Mouse (Mus musculus) lung, embryonic 15.5 days (tissue): ENCODE results near the gene Gm20661. TPM values are rescaled to one million over a fixed set of nuclear protein-coding genes. Genes with fewer than 3 reads are reported as not detected.

ENCODE experiments used
- ATAC-seq: fragments of 200-750 bp; cut with Nextera tagmentation; 2 replicates; pipeline ENCODE4 v1.8.0; 2017; ENCODE audit warnings: moderate number of reproducible peaks, borderline replicate concordance; ENCODE audit not compliant: low FRiP score, low TSS enrichment; ENCODE audit errors: extremely low read depth
- H3K27ac ChIP-seq: fragments of 300-500 bp; sonication (generic); 2 replicates; pipeline ENCODE4 v1.5.1; 2015; ENCODE audit warnings: moderate library complexity, mild to moderate bottlenecking, inconsistent platforms
- H3K27me3 ChIP-seq: fragments of 300-500 bp; sonication (generic); 2 replicates; pipeline ENCODE4 v1.6.1; 2015; ENCODE audit warnings: inconsistent platforms
- H3K36me3 ChIP-seq: fragments of 300-500 bp; sonication (generic); 2 replicates; pipeline ENCODE4 v1.6.1; 2015; ENCODE audit warnings: inconsistent platforms
- H3K4me1 ChIP-seq: fragments of 300-500 bp; sonication (generic); 2 replicates; pipeline ENCODE4 v1.6.1; 2015; ENCODE audit warnings: inconsistent platforms
- H3K4me2 ChIP-seq: fragments of 300-500 bp; sonication (generic); 2 replicates; pipeline ENCODE4 v1.6.1; 2015; ENCODE audit warnings: inconsistent platforms, mild to moderate bottlenecking, moderate library complexity
- H3K4me3 ChIP-seq: fragments of 300-500 bp; sonication (generic); 2 replicates; pipeline ENCODE4 v1.5.1; 2015; ENCODE audit warnings: mild to moderate bottlenecking, inconsistent platforms
- H3K9ac ChIP-seq: fragments of 300-500 bp; sonication (generic); 2 replicates; pipeline ENCODE4 v1.6.1; 2015; ENCODE audit warnings: inconsistent platforms
- H3K9me3 ChIP-seq: fragments of 300-500 bp; sonication (generic); 2 replicates; pipeline ENCODE4 v1.6.1; 2016; ENCODE audit warnings: inconsistent platforms
- WGBS: fragments of 180-500 bp; shearing (Covaris S2); methylation state at CpG from one replicate; pipeline ENCODE4 v1.1.7; 2015; 5-methylcytosine and 5-hydroxymethylcytosine counted together
- polyA plus RNA-seq: library from polyadenylated mRNA; unstranded; fragments of >200 nt; fragmentation: Nextera tagmentation; extraction: Ambion mirVana; gene quantifications from 2 replicates; pipeline ENCODE4 v1.2.1, GENCODE M21; 2015

Gene Gm20661
- polyA plus RNA-seq, 1 experiment from 2014 or later = 3.6 TPM

DNA sequence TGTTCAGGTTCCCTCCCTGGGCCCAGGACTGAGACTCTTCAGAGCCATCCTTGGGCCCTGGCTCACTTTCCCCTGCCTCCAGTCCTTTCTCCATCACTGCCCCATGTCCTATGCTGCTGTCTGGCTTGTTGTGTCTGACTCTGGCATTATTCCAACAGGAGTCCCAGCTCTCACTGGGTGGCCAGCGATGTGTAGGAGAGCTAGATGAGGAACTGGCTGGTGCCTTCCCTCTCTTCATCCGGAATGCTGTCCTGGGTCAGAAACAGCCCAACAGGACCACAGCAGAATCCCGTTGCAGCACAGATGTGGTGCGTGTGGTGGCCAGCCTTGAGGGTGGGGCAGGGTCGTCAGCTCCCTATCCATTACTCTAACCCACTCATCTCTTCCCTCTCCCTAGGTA lies 12.5 kb upstream of the Gm20661 start:
- Histone ChIP-seq H3K36me3 (peaks cover 12% of the 10 kb centered on the region), H3K27ac (no peak overlapping the region), H3K4me1 (peaks cover 12% of the 10 kb centered on the region; the same call in 1 of the 2 replicates), H3K9me3 (no peaks in the 10 kb centered on the region), H3K4me3 (no peak overlapping the region), H3K27me3 (no peaks in the 10 kb centered on the region), H3K4me2 (no peak overlapping the region), H3K9ac (no peak overlapping the region)
- no peak for ATAC-seq
- WGBS = 65% methylated on average over 5 of the region's 5 CpGs

DNA sequence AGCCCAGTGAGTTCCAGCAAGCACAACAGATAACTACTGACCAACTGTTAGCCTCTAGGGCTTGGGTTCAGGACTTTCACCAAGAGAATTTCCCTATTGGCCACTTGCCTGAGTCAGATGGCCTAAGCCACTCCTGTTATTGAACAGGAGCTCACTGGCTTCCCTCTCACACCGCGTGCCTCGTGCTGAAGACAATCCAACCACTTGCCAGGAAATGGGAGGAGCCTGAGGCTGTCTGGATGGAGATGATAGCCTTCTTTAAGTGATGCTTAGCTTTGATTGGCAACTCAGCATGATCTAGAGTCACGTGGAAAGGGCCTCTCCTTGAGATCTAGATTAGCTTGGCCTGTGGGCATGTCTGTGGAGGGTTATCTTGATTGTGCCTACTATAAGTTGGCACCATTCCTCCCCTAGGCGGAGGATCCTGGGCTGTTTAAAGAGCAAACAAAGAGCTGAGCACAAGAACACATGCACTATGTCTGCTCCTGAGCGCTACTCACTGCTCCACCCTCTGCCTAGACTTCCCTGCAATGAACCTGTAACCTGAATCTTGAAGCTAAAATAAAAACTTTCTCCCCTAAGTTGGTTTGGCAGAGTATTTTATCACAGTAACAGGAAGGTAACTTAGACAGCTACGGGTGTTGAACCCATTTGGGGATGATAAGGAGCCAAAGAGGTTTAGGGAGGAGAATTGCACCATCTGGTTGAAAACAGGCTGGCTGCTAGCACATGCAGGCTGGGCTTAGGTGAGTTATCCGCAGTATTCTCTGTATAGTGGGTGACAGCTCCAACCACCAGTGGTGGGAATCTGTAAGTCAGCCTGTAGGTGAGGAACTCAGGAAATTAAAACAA lies 10.9 kb upstream of the Gm20661 start:
- H3K9ac ChIP-seq = no peak overlapping the region
- peaks cover 12% of the 10 kb centered on the region for H3K36me3 ChIP-seq
- no peak overlapping the region for H3K27ac ChIP-seq
- H3K27me3 ChIP-seq = no peaks in the 10 kb centered on the region
- no peaks in the 10 kb centered on the region for H3K9me3 ChIP-seq
- peak; percentile 23; the same call in 1 of the 2 replicates for ATAC-seq
- WGBS = 64% methylated on average over 8 of the region's 8 CpGs
- H3K4me3 ChIP-seq = no peak overlapping the region
- H3K4me1 ChIP-seq = peaks cover 12% of the 10 kb centered on the region; the same call in 1 of the 2 replicates
- no peak overlapping the region for H3K4me2 ChIP-seq

DNA sequence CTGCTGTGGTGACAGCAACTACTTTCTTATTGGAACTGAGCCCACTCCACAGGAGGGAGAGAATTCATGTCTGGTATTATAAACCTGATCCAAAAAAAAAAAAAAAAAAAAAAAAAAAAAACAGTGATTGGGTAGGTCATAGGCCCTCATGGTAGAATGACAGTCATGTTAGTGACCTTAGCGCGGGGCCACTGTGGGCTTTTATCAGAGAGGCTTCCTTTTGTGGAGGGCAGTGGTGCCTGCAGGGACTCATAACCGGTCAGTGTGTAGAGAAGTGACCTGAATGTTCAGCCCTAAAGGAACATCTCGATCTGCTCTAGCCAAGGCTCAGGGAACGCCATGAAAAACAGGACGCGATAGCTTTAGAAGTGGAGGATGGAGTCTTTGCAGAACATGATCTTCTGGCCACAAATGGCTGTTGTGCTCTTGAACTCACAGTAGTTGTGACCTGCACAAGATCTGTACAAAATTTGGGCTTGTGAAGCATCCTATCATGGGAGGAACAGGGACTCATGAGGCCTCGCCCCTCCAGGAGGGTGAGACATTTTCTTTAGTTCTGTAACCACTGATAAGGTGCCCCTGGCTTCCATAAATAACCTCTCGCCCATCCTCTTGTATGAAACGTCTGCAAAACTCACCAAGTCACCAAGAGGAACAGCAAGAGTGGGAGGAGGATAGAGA lies 8.2 kb upstream of the Gm20661 start:
- Histone ChIP-seq H3K27me3 (no peaks in the 10 kb centered on the region), H3K36me3 (peaks cover 5% of the 10 kb centered on the region), H3K27ac (peak overlapping the region; percentile 31; the same call in 1 of the 2 replicates), H3K9ac (no peak overlapping the region), H3K4me3 (no peak overlapping the region), H3K4me2 (no peak overlapping the region), H3K9me3 (no peaks in the 10 kb centered on the region), H3K4me1 (peaks cover 12% of the 10 kb centered on the region; the same call in 1 of the 2 replicates)
- 69% methylated on average over 10 of the region's 10 CpGs for WGBS
- ATAC-seq = no peak

DNA sequence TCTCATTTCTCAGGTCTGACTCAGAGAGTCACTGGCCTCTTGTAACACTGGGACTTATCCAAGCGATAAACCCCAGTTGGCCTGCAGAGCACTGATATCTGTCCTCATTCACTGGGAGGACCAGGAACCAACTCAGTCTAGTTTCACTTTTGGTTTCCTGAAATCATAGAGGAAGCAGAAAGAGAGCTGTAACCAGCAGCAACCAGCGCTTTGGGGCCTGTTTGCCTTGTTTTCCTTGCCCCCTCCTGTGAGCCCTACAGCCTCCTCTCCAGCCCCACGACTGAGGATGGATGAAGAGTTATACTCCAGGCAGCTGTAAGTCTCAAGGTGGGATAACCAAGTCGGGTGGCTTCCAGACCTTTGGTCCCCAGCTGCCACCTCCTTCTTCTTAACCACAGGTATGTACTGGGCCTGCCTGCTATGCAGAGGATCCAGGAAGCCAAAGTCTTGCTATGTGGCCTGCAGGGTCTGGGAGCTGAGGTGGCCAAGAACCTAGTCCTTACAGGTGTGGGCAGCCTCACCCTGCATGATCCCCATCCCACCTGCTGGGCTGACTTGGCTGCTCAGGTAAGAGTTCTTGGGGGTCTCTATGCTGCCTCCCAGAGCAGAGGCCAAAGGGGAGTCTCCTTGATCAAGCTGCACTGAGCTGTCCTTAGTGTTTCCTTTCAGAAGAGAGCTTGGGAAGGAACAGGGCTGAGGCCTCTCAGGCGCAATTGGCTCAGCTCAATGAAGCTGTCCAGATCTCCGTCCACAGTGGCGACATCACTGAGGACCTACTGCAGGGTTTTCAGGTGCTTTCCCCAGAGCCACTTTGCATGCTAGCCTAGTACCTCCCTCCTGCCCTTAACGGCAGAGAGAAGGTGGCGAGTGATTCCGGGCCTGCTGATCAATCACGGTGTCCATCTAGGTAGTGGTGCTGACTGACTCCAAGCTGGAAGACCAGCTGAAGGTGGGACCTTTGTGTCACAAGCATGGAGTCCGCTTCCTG lies 7.2 kb upstream of the Gm20661 start, which contains the start of gene Uba7:
TSS of gene Uba7 (plus strand) at position 107 of the 988 bp plus-strand sequence.
- Histone ChIP-seq H3K4me1 (peaks cover 17% of the 10 kb centered on the region), H3K36me3 (peaks cover 3% of the 10 kb centered on the region), H3K9me3 (no peaks in the 10 kb centered on the region), H3K9ac (no peak within 1 kb of the TSS), H3K27ac (peak within 1 kb of the TSS; percentile 31; the same call in 1 of the 2 replicates), H3K4me2 (peak within 1 kb of the TSS; percentile 32), H3K4me3 (0 out of 2 replicates have a peak within 1 kb of the TSS, but pooled peaks have one; percentile 1), H3K27me3 (no peaks in the 10 kb centered on the region)
- whole genome bisulfite sequencing = 62% methylated on average over 12 of the region's 12 CpGs
- ATAC-seq = no peak

DNA sequence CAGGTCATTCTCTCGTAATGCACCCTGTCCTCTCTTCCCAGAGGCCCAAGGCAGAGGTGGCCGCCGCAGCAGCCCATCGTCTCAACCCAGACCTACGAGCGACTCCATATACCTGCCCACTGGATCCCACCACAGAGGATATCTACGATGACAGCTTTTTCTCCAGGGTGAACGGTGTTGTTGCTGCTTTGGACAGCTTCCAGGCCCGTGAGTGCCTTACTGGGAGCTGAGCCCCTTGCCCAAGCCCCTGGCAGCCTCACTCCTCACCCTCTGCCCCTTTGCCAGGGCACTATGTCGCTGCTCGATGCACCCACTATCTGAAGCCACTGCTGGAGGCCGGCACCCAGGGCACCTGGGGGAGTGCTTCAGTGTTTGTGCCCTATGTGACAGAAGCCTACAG lies 4.0 kb upstream of the Gm20661 start:
- Histone ChIP-seq H3K27ac (no peak overlapping the region), H3K36me3 (no peaks in the 10 kb centered on the region), H3K9ac (no peak overlapping the region), H3K9me3 (no peaks in the 10 kb centered on the region), H3K27me3 (no peaks in the 10 kb centered on the region), H3K4me1 (peaks cover 42% of the 10 kb centered on the region), H3K4me2 (no peak overlapping the region), H3K4me3 (no peak overlapping the region)
- WGBS = 84% methylated on average over 12 of the region's 12 CpGs
- ATAC-seq = no peak

DNA sequence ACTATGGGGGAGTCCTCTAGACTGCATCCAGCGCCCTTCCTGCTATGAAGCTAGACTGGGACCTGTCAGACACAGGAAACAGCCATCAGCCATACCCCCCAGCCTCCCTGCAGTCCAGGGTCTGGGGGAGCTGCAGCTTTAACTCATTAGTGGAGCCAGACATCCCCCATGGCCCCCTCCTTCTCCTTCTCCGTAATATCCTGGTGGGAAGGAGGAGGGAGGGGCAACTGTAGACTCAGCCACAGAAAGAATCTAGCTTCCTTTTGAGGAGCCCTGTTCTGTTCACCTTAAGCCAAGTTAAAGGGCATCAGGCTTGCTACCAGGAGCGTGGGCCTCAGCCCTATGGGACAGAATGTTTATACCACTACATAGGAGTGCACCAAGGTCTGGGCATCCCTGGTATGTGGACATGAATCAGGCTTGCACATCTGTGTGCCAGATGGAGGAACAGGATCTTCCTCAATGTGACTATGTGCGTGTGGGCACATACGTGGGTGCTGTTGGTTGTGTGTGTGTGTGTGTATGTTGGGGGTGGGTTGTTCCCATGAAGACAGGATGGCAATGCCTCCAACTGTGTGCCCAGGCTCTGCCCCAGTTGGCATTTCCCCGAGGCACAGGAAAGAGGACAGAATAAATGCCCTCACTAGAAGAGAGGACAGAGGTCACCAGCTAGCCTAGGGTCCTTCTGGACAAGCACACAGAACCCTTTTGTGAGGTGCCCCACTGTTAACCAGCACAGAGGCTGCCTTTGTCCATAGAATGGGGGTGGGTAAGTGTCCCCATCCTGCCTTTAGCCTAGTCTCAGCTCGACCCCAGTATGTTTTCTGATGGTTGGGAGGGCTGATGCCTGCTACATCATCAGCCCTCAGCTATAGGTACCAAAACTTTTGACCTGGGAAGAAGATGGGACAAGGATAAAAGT lies 913 bp upstream of the Gm20661 start:
- Histone ChIP-seq H3K9me3 (no peaks in the 10 kb centered on the region), H3K36me3 (no peaks in the 10 kb centered on the region), H3K27me3 (no peaks in the 10 kb centered on the region), H3K9ac (peak overlapping the region; percentile 40), H3K4me2 (peak overlapping the region; percentile 88), H3K27ac (peak overlapping the region; percentile 100), H3K4me1 (peaks cover 54% of the 10 kb centered on the region), H3K4me3 (peak overlapping the region; percentile 66)
- ATAC-seq = peak; percentile 33
- WGBS = 20% methylated on average over 7 of the region's 7 CpGs

DNA sequence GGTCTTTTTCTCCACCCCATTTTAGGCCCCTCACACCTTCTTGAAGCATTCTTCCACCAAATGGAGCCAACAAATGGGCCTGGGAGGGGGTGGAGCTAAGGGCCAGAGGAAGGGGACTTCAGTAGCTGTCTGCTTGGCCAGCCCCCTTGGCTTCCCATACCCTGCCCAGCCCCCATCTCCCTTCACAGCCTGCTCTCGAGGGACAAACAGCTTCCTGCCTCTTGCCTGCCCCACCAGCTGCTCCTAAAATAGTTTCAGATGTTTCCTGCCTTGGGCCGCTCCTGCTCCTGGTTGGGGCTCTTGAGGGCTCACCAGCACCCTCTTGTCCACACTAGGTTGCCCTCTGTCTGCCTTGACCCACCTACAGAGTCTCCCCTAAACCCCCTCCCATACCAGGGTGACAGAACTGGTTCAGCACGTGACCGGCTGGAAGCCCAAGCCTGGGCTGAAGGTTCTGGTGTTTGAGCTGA lies 598 bp downstream of the Gm20661 start:
- Histone ChIP-seq H3K27ac (peak overlapping the region; percentile 100), H3K4me1 (peaks cover 54% of the 10 kb centered on the region), H3K27me3 (no peaks in the 10 kb centered on the region), H3K36me3 (no peaks in the 10 kb centered on the region), H3K4me2 (peak overlapping the region; percentile 88), H3K9ac (peak overlapping the region; percentile 67), H3K4me3 (peak overlapping the region; percentile 66), H3K9me3 (no peaks in the 10 kb centered on the region)
- WGBS = 4% methylated on average over 4 of the region's 4 CpGs
- peak; percentile 81 for ATAC-seq

DNA sequence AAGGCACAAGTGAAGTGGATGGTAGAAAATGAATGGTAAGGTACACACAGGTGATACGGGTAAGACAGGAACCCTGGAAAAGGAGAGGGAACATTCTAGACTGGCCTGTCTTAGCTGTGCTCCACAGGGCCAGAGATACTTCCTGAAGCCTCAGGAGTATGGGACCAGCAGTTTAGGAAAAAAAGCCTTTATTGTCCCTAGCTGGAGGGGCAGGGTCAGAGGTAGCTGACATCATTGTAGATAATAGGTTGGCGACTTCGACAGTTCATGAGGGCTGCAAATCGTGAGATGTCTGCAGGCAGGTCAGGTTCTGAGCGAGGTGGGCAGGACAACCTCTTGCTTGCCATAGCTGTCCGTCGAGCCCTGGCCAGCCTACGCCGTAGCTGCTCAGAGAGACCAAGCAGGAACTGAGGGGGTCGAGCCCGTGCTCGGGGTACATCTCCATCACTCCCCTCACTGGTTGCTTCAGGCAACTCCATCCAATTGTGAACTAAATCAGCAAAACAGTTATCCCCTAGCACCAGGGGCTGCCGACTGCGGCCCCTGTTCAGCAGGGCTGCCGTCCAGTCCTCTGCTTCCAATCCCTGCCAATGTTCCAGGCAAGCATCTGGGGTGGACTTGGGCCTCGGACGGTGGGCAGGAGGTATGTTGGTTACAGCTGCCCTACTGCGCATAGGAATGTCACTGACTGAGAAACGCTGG lies 1.3 kb downstream of the Gm20661 start:
- Histone ChIP-seq H3K27ac (peak overlapping the region; percentile 100), H3K27me3 (no peaks in the 10 kb centered on the region), H3K36me3 (no peaks in the 10 kb centered on the region), H3K4me3 (peak overlapping the region; percentile 66), H3K9me3 (no peaks in the 10 kb centered on the region), H3K9ac (peak overlapping the region; percentile 67), H3K4me1 (peaks cover 54% of the 10 kb centered on the region), H3K4me2 (peak overlapping the region; percentile 88)
- no peak for ATAC-seq
- 27% methylated on average over 19 of the region's 19 CpGs for WGBS

DNA sequence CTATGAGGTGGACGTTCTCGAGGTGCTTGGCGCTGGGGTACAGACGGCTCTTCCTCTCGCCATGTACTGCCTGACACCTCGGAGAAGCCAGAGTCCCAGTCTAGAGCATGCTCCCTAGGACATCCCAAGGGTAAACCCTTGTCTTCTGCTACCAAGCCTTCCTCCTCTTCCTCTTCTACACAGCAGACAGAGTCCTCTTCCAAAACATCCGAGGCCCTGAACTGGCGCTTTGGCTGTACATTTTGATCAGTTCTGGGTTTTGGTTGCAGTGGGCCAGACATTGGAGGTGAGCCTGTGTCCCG lies 1.8 kb downstream of the Gm20661 start:
- 34% methylated on average over 9 of the region's 9 CpGs for WGBS
- peak overlapping the region; percentile 100 for H3K27ac ChIP-seq
- ATAC-seq = no peak
- peak overlapping the region; percentile 66 for H3K4me3 ChIP-seq
- H3K9me3 ChIP-seq = no peaks in the 10 kb centered on the region
- H3K4me1 ChIP-seq = peaks cover 54% of the 10 kb centered on the region
- peak overlapping the region; percentile 88 for H3K4me2 ChIP-seq
- H3K36me3 ChIP-seq = no peaks in the 10 kb centered on the region
- H3K9ac ChIP-seq = peak overlapping the region; percentile 67
- no peaks in the 10 kb centered on the region for H3K27me3 ChIP-seq
